Mouse (Mus musculus): ENCODE measurements around the gene Gopc.
"Not testable (repeated sequence)": the region's sequence is repeated elsewhere in the genome, so short reads cannot be mapped to it uniquely, and the experiment has no call there.

Gene Gopc

DNA sequence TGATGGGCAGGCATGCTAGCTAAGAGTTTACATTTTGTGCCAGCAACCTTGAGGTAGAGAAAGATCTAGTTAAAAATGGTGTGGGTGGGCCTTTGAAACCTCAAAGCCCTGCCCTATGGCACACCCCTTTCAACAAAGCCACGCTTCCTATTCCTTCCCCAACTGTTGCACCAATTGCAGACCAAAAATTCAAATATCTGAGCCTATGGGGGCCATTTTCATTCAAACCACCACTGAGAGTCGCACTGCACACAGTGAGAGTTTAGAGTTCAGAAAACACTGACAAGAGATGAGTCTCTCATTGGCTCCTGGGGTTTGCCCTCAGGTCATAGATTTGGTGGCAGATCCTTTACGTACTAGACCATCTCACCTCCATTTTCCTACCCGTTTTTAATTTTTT is 80.2 kb downstream of the Gopc start:
- DNase-seq (ENCODE audit: low read depth, low spot score): no peak

DNA sequence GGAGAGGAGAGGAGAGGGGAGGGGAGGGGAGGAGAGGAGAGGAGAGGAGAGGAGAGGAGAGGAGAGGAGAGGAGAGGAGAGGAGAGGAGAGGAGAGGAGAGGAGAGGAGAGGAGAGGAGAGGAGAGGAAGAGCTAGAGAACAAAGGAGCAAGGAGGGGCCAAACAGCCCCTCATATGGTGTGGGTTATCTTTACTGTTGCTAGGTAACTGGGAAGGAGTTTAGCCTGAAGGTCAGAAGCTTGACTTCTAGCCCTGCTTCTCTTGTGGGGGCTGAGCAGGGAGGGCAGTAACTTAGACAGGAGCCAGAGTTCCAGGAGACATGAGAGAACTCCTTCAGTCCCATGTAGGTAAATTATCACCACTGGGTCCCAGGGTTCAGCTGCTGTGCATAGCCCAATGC is 83.4 kb downstream of the Gopc start:
- not testable (repeated sequence) for DNase-seq (ENCODE audit: low read depth, low spot score)

DNA sequence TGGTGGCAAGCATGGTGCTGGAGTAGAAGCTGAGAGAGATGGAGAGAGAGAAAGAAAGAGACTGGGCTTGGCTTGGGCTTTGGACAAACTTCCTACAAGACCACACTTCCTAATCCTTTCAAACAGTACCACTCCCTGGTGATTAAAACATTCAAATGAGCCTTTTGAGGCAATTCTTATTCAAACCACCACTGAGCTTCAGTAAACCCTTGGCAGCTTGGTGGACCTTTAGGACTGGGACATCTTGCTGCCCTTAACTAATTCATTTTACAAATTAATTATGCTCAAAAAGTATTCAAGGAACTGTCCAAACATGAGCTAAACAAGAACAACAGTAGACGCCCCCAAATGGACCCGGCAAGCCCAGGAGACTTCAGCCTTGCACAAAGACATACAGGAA is 86.0 kb downstream of the Gopc start:
- no peak for DNase-seq (ENCODE audit: low read depth, low spot score)

DNA sequence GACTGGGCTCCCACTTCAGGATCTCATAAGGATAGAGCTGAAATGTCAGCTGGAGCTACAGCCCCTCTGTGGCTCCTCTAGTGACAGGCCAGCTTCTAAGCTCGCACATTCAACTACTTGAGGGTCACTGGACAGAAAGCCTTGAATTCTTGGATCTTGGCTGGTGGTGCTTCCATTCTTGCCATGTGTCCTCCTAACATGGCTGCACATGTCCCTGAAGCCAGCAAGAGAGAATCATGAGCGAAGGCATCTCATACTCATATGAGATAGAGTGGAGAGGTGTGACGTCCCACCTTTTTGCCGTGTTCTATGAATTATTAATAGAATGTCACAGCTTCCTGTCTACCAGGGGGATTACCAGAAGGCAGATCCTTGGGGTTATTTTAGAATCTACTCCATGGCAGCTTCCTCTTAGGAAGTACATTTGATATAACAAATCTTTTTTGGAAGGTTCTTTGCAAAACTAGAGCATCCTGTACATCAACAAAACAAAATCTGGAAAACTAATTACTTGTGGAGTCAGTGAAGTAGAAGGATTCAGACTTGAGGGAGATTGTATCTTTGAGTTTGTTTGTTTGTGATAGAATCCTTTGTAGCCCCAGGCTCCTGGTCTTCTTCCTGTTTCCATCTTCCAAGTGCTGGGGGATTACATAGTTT is 87.9 kb downstream of the Gopc start:
- DNase-seq (ENCODE audit: low read depth, low spot score): no peak

DNA sequence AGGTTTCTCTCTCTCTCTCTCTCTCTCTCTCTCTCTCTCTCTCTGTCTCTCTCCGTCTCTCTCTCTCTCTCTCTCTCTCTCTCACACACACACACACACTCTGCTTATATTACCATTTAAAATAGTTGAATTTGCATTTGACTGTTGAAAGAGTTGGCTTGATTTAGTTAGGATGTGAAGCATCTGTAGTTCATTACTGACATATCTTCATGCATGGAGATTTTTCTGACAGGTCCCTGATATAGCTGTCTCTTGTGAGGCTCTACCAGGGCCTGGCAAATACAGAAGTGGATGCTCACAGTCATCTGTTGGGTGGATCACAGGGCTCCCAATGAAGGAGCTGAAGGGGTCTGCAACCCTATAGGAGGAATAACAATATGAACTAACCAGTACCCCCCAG is 89.5 kb downstream of the Gopc start:
- not testable (repeated sequence) for DNase-seq (ENCODE audit: low read depth, low spot score)

DNA sequence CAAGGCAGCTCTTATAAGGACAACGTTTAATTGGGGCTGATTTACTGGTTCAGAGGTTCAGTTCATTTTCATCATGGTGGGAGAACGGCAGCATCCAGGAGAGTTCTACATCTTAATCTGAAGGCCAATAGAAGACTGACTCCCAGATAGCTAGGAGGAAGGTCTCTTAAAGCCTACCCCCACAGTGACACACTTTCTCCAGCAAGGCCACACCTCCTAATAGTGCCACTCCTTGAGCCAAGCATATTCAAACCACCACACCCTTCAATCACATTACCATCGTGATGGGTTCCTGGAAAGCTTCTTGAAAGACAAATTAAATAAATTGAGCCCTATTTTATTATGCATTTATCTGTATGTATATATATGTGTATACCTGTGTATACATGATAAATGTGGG is 92.7 kb downstream of the Gopc start:
- no peak for DNase-seq (ENCODE audit: low read depth, low spot score)

DNA sequence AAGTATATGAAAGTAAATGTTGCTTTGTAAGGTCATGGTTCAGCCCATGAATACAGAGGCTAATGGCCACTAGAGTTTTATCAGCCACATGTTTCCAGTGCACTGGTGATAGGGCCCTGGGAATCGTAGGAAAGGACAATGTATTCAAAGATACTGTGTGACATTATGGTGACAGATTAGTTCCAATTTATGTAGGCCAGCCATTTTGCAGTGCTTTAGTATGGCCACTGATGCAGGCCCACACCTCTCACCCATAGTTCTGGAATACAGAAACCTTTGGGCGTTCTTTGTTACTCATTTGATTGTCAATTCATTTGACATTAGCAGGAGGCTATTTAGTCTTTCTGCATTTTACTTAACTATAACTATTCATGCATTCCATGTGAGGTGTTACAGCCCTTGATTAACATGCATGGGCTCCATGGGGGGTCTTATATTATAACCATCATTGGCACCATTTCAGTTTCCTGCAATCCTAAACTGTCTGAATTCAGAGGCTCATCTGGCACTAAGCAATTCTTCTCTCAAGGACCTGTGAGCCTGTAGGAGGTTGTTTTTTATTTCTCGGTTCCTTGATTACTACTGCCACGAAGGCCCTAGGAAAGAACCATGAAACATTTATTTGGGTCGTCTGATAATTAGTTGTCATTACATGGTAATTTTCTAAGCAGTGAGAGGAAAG is 93.9 kb downstream of the Gopc start:
- no peak for DNase-seq (ENCODE audit: low read depth, low spot score)
